Mouse (Mus musculus) layer of hippocampus, adult 8-10 months (tissue): ENCODE results near the gene Nxpe5. TPM values are rescaled to one million over a fixed set of nuclear protein-coding genes. Genes with fewer than 3 reads are reported as not detected.
A peak's percentile ranks its signal among the peaks of the same experiment; 100 is the strongest.

Experiments
- DNase-seq, 2 experiments: peaks; one replicate each; pipeline ENCODE4 v3.0.0; 2022; ENCODE audit warnings: low spot score in 2 of 2
- total RNA-seq, 4 experiments: library from RNA; stranded (reverse); gene quantifications; 2 replicates each; pipeline ENCODE4 v1.2.4; 2022

Gene Nxpe5
- total RNA-seq, 4 experiments from 2014 or later = 0.19 to 0.37 TPM; not detected in 2

DNA sequence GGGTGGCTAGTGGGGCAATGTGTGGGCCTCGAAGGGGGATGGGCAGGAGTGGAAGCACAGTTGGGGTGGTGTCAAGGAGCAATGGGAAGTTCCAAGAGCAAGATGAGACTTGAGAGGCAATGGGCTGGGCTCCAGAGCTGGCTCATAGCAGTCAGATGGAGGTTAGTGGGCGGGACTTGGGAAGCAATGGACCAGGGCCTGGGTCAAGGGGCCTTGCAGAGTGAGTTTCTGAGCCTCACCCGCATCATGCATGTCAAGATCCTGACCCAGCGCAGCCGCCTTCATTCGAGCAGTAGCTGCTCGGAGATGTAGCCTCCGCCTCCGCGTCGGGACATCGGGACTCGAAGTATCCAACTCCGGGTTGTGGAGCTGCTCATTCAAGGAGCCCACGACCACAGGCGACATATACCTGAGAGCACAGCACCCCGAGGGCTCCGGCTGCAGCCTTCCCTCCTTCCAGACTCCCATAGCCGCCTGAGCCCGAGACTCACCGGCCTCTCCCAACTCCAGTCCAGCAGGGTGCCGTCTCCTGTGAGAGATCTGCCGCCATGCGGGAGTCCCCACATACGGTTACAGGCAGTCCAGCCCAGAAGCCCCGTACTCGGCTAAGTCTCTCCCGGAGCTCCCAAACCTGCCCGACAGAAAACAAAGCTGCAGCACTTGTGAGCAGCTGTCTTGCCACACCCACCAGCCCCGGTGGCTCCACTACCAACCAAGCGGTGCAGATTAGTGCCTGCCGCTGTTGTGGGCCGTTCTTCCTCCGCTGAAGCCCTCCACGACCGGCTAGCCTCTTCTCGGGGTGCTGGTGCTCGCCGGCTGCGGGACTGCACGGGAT is 49.7 kb downstream of the Nxpe5 start:
- DNase-seq = no peak

DNA sequence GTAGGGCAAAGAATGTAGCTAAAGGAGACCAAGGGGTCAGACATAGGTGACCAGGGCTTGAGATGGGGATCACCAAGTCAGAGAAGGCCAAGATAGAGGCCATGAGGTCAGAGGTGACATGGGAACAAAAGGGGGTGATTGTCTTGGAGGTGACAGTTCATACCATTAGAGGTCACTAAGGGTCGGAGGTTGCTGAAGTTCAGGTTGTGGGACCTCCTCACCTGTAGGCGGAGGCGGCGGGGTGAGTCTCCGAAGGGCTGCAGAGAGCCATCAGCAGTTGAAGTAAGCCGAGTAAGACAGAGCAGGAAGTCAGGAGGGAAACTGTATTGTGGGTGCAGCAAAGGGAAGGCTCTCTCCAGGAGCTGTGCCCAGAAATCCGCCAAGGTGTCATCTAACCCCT is 52.3 kb downstream of the Nxpe5 start:
- DNase-seq = no peak

DNA sequence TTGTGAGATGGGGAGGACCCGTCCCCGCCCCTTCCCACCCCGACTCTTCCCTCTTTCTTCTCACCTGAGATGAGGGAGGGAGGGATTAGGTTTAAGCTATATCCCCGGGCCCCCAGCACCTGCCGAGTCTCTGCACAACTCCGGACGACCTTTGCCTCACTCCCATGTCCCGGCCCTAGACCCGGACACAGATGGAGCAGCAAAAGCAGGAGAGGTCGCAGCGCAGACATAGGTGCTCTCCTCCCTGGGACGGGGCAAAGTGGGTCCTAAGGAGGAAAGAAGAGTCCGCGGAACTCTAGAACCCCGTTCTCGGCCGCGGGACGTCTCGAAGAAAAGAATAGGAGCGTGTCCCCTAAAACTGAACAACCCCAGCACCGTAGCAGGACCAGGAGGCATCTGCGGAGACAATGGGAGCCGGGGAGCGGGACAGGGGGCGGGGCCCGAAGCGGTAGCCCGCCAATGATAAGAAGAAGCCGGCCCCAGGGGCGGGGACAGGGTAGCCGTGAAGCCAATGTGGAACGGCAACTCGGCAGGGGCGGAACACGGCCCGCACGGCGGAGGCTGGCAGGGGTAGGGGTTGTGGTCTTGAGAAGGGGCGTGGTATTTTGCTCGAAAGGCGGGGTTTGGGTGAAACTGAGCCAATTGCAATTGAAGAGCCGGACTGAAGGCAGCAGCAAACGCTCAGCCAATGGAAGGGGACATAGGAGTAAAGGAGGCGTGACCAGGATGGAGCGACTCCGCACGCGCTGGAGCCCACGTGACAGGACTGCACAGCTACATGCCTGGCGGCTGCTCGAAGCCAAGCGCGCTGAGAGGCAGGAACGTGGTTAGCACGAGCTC is 54.1 kb downstream of the Nxpe5 start, which contains the start of the genes Gm43720, Gpc2 and Stag3:
TSS of gene Gm43720 (minus strand) at position 374 of the 840 bp plus-strand sequence.
TSS of gene Gpc2 (minus strand) at position 421 of the 840 bp plus-strand sequence.
TSS of gene Stag3 (plus strand) at position 656 of the 840 bp plus-strand sequence.
- DNase-seq = peak; percentile 63 to 66

DNA sequence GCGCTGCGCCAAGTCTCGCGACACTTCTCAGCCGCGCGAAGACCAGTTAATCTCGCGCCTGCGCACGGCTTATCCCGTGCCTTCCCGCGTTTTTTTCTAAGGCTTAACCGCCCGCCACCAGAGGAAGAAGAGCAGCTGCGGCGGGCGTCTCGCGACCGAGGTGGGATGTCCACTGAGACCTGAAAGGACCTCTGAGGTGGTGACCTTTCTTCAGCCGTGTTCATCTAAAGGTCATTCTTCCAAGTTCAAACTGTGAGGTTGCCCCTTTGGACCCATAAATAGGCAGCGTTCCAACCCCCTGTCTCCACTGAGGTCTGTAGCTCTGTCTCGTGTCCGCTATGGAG is 54.7 kb downstream of the Nxpe5 start:
- DNase-seq = no peak

DNA sequence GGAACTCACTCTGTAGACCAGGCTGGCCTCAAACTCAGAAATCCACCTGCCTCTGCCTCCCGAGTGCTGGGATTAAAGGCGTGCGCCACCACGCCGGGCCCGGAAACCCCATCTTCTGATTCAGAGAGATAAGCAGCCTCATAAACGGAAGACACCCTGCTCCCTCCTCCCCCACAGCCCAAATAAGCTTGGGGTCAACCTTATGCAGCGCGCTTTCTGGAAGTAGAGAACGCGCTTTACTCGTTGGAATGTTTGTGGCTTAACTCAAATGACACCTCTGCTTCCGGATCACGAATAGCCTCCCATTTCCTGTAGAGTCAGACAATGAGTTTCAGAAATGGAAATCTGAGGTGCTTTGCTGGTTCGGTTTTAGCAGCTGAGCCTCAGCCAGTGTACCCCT is 55.1 kb downstream of the Nxpe5 start:
- DNase-seq = no peak

DNA sequence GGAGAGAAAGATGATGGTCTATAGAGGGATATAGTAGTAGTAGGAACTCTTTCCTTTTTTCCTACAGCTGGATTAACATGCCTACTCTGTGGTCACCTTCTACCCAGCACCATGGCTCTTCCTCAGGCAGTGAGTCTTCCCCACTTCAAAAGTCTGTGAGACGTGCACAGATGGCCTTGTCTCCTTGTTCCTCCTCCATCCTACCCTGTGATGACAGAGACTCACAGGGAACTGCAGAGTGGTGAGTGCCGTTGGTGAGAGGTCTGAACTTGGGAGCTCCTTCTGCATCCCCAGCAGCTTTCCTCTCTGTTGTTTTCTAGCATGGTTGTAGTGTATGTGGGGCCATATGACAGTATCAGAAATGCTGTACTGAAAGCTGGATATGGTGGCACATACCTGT is 56.1 kb downstream of the Nxpe5 start:
- DNase-seq = no peak

DNA sequence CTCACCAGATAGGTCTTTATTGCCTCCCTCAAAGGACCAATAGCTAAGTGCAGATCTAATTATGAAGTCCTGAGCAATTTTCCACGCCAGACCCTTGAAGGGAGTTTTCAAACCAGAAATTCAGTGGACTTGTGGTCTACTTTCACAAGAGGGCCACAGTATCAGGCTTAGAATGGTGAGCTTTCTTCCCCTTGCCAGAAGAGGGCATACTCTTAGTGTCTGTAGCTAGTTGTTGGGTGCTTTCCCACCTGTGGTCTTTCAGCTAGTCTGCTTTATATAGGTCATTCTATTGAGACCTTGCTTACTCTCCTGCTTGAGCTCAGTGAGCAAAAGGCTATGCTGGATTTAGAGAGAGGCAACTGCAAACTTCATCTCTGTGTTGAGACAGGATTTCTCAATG is 57.8 kb downstream of the Nxpe5 start:
- no peak for DNase-seq

DNA sequence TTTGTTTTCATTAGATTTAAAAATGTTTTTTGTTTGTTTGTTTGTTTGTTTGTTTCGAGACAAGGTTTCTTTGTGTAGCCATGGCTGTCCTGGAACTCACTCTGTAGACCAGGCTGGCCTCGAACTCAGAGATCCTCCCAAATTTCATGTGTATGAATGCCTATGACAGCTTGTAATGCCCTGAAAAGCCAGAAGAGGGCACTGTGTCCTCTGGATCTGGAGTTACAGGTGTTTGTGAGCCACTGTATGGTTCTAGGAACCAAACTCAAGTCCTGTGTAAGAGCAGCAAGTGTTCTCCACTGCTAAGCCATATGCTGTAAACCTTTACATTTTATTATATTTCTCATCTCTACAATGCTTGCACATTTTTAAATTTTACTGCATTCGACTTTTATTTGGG is 62.2 kb downstream of the Nxpe5 start:
- no peak for DNase-seq

DNA sequence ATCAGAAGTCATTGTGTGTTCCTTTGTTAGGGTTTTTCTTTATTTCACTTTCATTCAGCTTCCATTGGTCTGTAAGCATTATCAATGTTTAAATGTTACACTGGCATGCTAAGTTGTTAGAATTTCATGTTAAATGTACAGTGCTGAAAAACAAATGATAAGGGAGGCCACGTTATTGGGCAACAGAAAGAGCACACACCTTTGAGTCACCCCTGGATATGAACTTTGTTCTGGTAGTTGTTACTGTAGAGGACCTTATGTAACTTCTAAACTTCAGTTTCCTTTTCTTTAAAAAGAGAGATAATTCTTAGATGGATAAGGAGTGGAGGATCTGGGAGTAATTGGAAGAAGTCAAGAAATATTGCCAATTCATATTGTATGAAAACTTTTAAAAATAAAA is 65.9 kb downstream of the Nxpe5 start:
- no peak for DNase-seq

DNA sequence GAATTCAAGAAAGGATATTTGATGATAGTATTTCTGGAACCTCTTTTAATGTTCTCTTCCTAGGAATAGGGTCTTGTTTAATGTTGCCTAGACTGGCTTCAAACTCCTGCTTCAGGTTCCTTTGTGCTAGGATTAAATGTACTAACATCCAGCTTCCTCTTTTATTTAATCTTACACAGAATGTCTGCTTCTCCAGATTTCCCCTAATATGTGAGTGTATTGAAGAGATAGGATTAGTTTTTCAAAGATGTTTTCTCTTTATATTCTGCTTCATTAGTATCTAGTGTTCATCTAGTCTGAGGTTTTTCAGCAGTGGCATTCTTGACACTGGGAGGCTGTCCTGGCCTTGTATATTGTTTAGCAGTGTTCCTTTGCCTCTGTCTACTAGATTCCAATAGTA is 68.5 kb downstream of the Nxpe5 start:
- DNase-seq = no peak

DNA sequence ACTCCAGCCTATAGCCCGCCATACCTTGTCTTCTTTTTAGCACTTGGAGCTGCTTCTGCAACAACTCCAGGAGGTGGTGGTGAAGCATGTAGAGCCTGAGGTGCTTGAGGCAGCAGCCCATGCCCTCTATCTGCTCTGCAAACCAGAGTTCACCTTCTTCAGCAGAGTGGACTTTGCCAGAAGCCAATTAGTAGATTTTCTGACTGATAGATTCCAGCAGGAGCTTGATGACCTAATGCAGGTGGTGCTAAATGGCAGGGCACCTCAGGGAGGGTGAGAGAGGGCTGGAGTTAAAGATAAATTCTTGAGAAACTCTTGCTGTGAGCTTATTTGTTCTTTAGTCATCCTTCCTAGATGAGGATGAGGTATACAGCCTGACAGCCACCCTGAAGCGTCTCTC is 73.9 kb downstream of the Nxpe5 start:
- DNase-seq = no peak

Other genes starting within 250 kb of the Nxpe5 start
- not detected for gene Azgp1, start 244.4 kb upstream of the Nxpe5 start, total RNA-seq
- not detected for gene Smok3a, start 204.6 kb upstream of the Nxpe5 start, total RNA-seq
- gene Smok3b, start 204.5 kb upstream of the Nxpe5 start, total RNA-seq = not detected
- gene Smok3c, start 172.7 kb upstream of the Nxpe5 start, total RNA-seq = not detected
- gene Zkscan1, start 140.8 kb upstream of the Nxpe5 start, total RNA-seq = 10 to 100 TPM; 40.0 to 46.4 (median 43.2) TPM
- 10 to 100 TPM; 13.4 to 17.5 (median 15.9) TPM for gene Zscan21, start 109.0 kb upstream of the Nxpe5 start, total RNA-seq
- gene Zfp113, start 70.2 kb upstream of the Nxpe5 start, total RNA-seq = 10 to 100 TPM; 10.1 to 14.6 (median 13.2) TPM
- 100 to 1,000 TPM; 132 to 137 (median 134) TPM for gene Cops6, start 64.8 kb upstream of the Nxpe5 start, total RNA-seq
- 10 to 100 TPM; 24.7 to 32.5 (median 28.9) TPM for gene Ap4m1, start 53.9 kb upstream of the Nxpe5 start, total RNA-seq
- 10 to 100 TPM; 14.1 to 17.9 (median 16.0) TPM for gene Mcm7, start 53.5 kb upstream of the Nxpe5 start, total RNA-seq
- gene Taf6, start 38.4 kb upstream of the Nxpe5 start, total RNA-seq = 10 to 100 TPM; 37.9 to 42.7 (median 39.1) TPM
- 10 to 100 TPM; 12.1 to 14.7 (median 13.6) TPM for gene Cnpy4, start 38.4 kb upstream of the Nxpe5 start, total RNA-seq
- gene Mblac1, start 31.6 kb upstream of the Nxpe5 start, total RNA-seq = 10 to 100 TPM in 2 of 4 experiments, 1 to 10 TPM in 2; 7.4 to 11.1 (median 9.5) TPM
- 10 to 100 TPM; 51.6 to 61.3 (median 58.0) TPM for gene Lamtor4, start 29.6 kb downstream of the Nxpe5 start, total RNA-seq
- gene BC037034, start 38.1 kb downstream of the Nxpe5 start, total RNA-seq = 10 to 100 TPM; 64.7 to 74.1 (median 70.8) TPM
- 1 to 10 TPM; 2.9 to 5.2 (median 4.0) TPM for gene Gal3st4, start 46.9 kb downstream of the Nxpe5 start, total RNA-seq
- gene Gm43720, start 54.1 kb downstream of the Nxpe5 start, total RNA-seq = not detected
- 1 to 10 TPM; 1.5 to 2.2 (median 1.8) TPM for gene Gpc2, start 54.1 kb downstream of the Nxpe5 start, total RNA-seq
- 1 to 10 TPM in 2 of 4 experiments, under 1 TPM in 2; 0.33 to 2.7 (median 1.1) TPM for gene Stag3, start 54.3 kb downstream of the Nxpe5 start, total RNA-seq
- gene Pvrig, start 116.1 kb downstream of the Nxpe5 start, total RNA-seq = 1 to 10 TPM in 1 of 4 experiments, under 1 TPM in 1, not detected in 2; 0.58 to 1.5 TPM
- gene Zfp157, start 215.6 kb downstream of the Nxpe5 start, total RNA-seq = 10 to 100 TPM; 21.1 to 29.6 (median 24.7) TPM